ENCODE assay signal across 8 mouse cellular contexts in the genomic region with DNA sequence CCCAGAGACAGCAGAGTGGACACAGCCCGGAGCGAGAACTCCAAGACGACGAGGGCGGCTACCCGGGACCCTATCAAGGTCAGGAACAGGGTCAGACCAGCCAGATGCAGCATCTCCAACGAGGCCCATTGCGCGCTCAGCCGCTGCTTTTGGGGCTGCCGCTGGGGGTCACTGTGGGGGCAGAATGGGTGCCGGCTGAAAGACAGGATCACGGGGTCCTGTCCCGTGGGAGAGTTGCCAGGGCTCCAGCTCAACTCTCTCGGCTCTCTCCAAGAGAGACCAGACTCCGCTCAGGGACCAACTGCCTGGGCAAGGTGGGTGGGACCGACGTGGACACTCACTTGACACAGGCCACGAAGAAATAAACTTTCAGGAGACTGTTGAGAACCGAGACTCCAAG. TPM values are rescaled to one million over a fixed set of nuclear protein-coding genes. Genes with fewer than 3 reads are reported as not detected.
A peak's percentile ranks its signal among the peaks of the same experiment; 100 is the strongest.
DNase-seq lines count a peak whose midpoint lies in the region; ATAC-seq and TF ChIP-seq lines count a peak whose summit lies in the region.

No protein-coding gene starts in this region.

- H3K79me2 ChIP-seq in MEL (ENCODE audit: control insufficient read depth, insufficient read depth, low read length, poor library complexity), result no peaks in the 10 kb centered on the region

- TF ChIP-seq POLR2A in MEL (IDR thresholded peaks at IDR 0.05; ENCODE audit: control insufficient read depth in 1 of 2, insufficient read depth in 1 of 2, low read depth in 1 of 2, low read length in 2 of 2, poor library complexity in 1 of 2), result no peak

- peak overlapping the region; percentile 37 to 51; a peak in 3 of 4 replicates for H3K4me3 ChIP-seq in MEL (ENCODE audit: control insufficient read depth in 1 of 2, insufficient read depth in 1 of 2, low read depth in 2 of 2, low read length in 2 of 2)
- peak overlapping the region; percentile 13 for H3K4me3 ChIP-seq in hindbrain, embryonic 11.5 days (ENCODE audit: low read depth, low read length)

- 4% methylated on average over 20 of the region's 20 CpGs for WGBS in hindbrain, embryonic 11.5 days

- peak; percentile 59 for DNase-seq in MEL (ENCODE audit: low read depth, low spot score)
- DNase-seq in brain, adult 2 months (ENCODE audit: low read depth, low spot score), result peak; percentile 31
- DNase-seq in hindbrain, embryonic 11.5 days (ENCODE audit: low spot score), result peak; percentile 73
- peak; percentile 43 to 48 for DNase-seq in layer of hippocampus, postnatal 14 days (ENCODE audit: low spot score in 2 of 2)
- DNase-seq in lung, postnatal 14 days, result peak; percentile 86
- DNase-seq in right cerebral cortex, adult 18-20 months, result peak; percentile 50

- H3K36me3 ChIP-seq in MEL (ENCODE audit: control insufficient read depth in 1 of 2, insufficient read depth in 2 of 2, low read length in 2 of 2), result 0 out of 4 replicates have a peak, but pooled peaks cover 0 to 2% of the 10 kb centered on the region in 2 experiments
- no peaks in the 10 kb centered on the region for H3K36me3 ChIP-seq in hindbrain, embryonic 11.5 days (ENCODE audit: control insufficient read depth, insufficient read depth, low read length)

- TF ChIP-seq RAD21 in MEL (IDR thresholded peaks at IDR 0.05; ENCODE audit: low read depth, low read length), result peak; percentile 43

- H3K27ac ChIP-seq in MEL (ENCODE audit: control insufficient read depth, low read depth, low read length), result no peak overlapping the region
- no peak overlapping the region for H3K27ac ChIP-seq in hindbrain, embryonic 11.5 days (ENCODE audit: low read depth, low read length)

- TF ChIP-seq CTCF in MEL (IDR thresholded peaks at IDR 0.05 in 2 of 3, conservative IDR thresholded peaks at IDR 0.05 in 1 of 3; ENCODE audit: control insufficient read depth in 1 of 3, insufficient read depth in 1 of 3, low read depth in 2 of 3, low read length in 3 of 3, poor library complexity in 1 of 3, severe bottlenecking in 1 of 3), result peak in 2 of 3 experiments; percentile 68 to 81; a peak in 5 of 6 replicates

- H3K4me1 ChIP-seq in MEL (ENCODE audit: control insufficient read depth in 1 of 2, insufficient read depth in 2 of 2, low read length in 2 of 2), result peaks cover 0 to 9% of the 10 kb centered on the region in 2 experiments; a peak in 2 of 4 replicates
- H3K4me1 ChIP-seq in hindbrain, embryonic 11.5 days (replicated peaks; ENCODE audit: control insufficient read depth, insufficient read depth, low read length), result no peaks in the 10 kb centered on the region

- peak overlapping the region; percentile 42 for H3K4me2 ChIP-seq in hindbrain, embryonic 11.5 days (replicated peaks; ENCODE audit: low read depth, low read length)

- no peaks in the 10 kb centered on the region for H3K9me3 ChIP-seq in MEL (replicated peaks; ENCODE audit: insufficient read depth, low read length)
- no peaks in the 10 kb centered on the region for H3K9me3 ChIP-seq in hindbrain, embryonic 11.5 days (ENCODE audit: control insufficient read depth, low read length)

- H3K27me3 ChIP-seq in MEL (ENCODE audit: control insufficient read depth in 1 of 2, insufficient read depth in 2 of 2, low read length in 2 of 2), result no peaks in the 10 kb centered on the region
- H3K27me3 ChIP-seq in hindbrain, embryonic 11.5 days (ENCODE audit: control insufficient read depth, insufficient read depth, low read length), result no peaks in the 10 kb centered on the region

- ATAC-seq in frontal cortex, adult (ENCODE audit: low TSS enrichment), result 0 out of 2 replicates have a peak, but pooled peaks have one; percentile 20
- ATAC-seq in hindbrain, embryonic 11.5 days (ENCODE audit: low FRiP score), result peak; percentile 44; the same call in 1 of the 2 replicates
- no peak for ATAC-seq in erythroid progenitor cell, adult 5-6 weeks (replicated peaks; ENCODE audit: low FRiP score, poor library complexity, severe bottlenecking)

- peak overlapping the region; percentile 59 for H3K9ac ChIP-seq in MEL (ENCODE audit: control insufficient read depth, low read depth, low read length, poor library complexity, severe bottlenecking)
- no peak overlapping the region for H3K9ac ChIP-seq in hindbrain, embryonic 11.5 days (ENCODE audit: low read depth, low read length)

- no peak for TF ChIP-seq EP300 in MEL (IDR thresholded peaks at IDR 0.05; ENCODE audit: low read depth in 1 of 2, low read length in 2 of 2)

TF ChIP-seq in MEL, 35 proteins besides CTCF, POLR2A, EP300 and RAD21:
- TF ChIP-seq USF1 (IDR thresholded peaks at IDR 0.05; ENCODE audit: low read depth, low read length) (peak; percentile 46; the same call in 1 of the 2 replicates), JUND (IDR thresholded peaks at IDR 0.05; ENCODE audit: low read depth, low read length) (no peak), BHLHE40 (IDR thresholded peaks at IDR 0.05; ENCODE audit: borderline replicate concordance, low read depth, low read length) (no peak), SMC3 (IDR thresholded peaks at IDR 0.05; ENCODE audit: low read depth, low read length) (peak; percentile 44), NRF1 (IDR thresholded peaks at IDR 0.05; ENCODE audit: insufficient read depth, low read depth, low read length, poor library complexity, severe bottlenecking) (no peak), TCF12 (IDR thresholded peaks at IDR 0.05; ENCODE audit: low read depth, low read length) (no peak), ELF1 (IDR thresholded peaks at IDR 0.05; ENCODE audit: low read depth, low read length) (no peak), MEF2A (IDR thresholded peaks at IDR 0.05; ENCODE audit: extremely low read depth, insufficient replicate concordance, low read depth, low read length, poor library complexity, severe bottlenecking) (no peak), POLR2AphosphoS5 (IDR thresholded peaks at IDR 0.05; ENCODE audit: borderline replicate concordance, low read depth, low read length) (no peak), GATA1 (IDR thresholded peaks at IDR 0.05; ENCODE audit: low read depth, low read length) (no peak), NELFE (IDR thresholded peaks at IDR 0.05; ENCODE audit: low read depth, low read length) (no peak), ZNF384 (IDR thresholded peaks at IDR 0.05; ENCODE audit: low read depth, low read length) (0 out of 2 replicates have a peak, but pooled peaks have one; percentile 15), UBTF (IDR thresholded peaks at IDR 0.05; ENCODE audit: borderline replicate concordance, insufficient read depth, low read depth, low read length) (no peak), ZC3H11A (IDR thresholded peaks at IDR 0.05; ENCODE audit: low read depth, low read length) (peak; percentile 9; the same call in 1 of the 2 replicates)

RNA-seq across cellular contexts. Expression of a gene that starts 1.1 kb away (rescaled TPM):
- not detected in 2 replicates for total RNA-seq in MEL (2012; rRNA removed)
- polyA plus RNA-seq in MEL (2012; ENCODE audit: insufficient read depth in 1 of 2, insufficient read length in 2 of 2, low read depth in 1 of 2, low replicate concordance in 2 of 2, missing spikeins in 1 of 2), result under 1 TPM in 1 of 2 experiments, not detected in 1; 0.21 TPM
- polyA plus RNA-seq in hindbrain, embryonic 11.5 days (2014; fragmentation: Nextera tagmentation; extraction: Ambion mirVana), result 0.33 and 0.52 TPM in 2 replicates
- 1 to 10 TPM in 1 of 2 experiments, under 1 TPM in 1; 0.35 to 1.6 TPM for total RNA-seq in layer of hippocampus, postnatal 14 days (2021)
- not detected in 2 replicates for total RNA-seq in erythroid progenitor cell, adult 5-6 weeks (2015; ENCODE audit: low replicate concordance)
- total RNA-seq in erythroid progenitor cell, adult 5-6 weeks (2017; ENCODE audit: low replicate concordance), result not detected in 2 replicates

RNA-seq across cellular contexts. Expression of a gene that starts 6.3 kb away (rescaled TPM):
- total RNA-seq in MEL (2012; rRNA removed), result not detected in 2 replicates
- polyA plus RNA-seq in MEL (2012; ENCODE audit: insufficient read depth in 1 of 2, insufficient read length in 2 of 2, low read depth in 1 of 2, low replicate concordance in 2 of 2, missing spikeins in 1 of 2), result under 1 TPM in 1 of 2 experiments, not detected in 1; 0.10 TPM
- not detected in 2 replicates for polyA plus RNA-seq in hindbrain, embryonic 11.5 days (2014; fragmentation: Nextera tagmentation; extraction: Ambion mirVana)
- total RNA-seq in layer of hippocampus, postnatal 14 days (2021), result 1 to 10 TPM; 2.2 to 3.6 TPM
- not detected in 2 replicates for total RNA-seq in erythroid progenitor cell, adult 5-6 weeks (2015; ENCODE audit: low replicate concordance)
- not detected in 2 replicates for total RNA-seq in erythroid progenitor cell, adult 5-6 weeks (2017; ENCODE audit: low replicate concordance)

RNA-seq across cellular contexts. Expression of a gene that starts 11.4 kb away (rescaled TPM):
- total RNA-seq in MEL (2012; rRNA removed), result not detected in 2 replicates
- polyA plus RNA-seq in MEL (2012; ENCODE audit: insufficient read depth in 1 of 2, insufficient read length in 2 of 2, low read depth in 1 of 2, low replicate concordance in 2 of 2, missing spikeins in 1 of 2), result not detected
- 29.1 and 31.1 TPM in 2 replicates for polyA plus RNA-seq in hindbrain, embryonic 11.5 days (2014; fragmentation: Nextera tagmentation; extraction: Ambion mirVana)
- total RNA-seq in layer of hippocampus, postnatal 14 days (2021), result 1 to 10 TPM; 2.4 TPM
- 0.72 and 2.9 TPM in 2 replicates for total RNA-seq in erythroid progenitor cell, adult 5-6 weeks (2015; ENCODE audit: low replicate concordance)
- 0.77 TPM in 1 of 2 replicates, not detected in the other for total RNA-seq in erythroid progenitor cell, adult 5-6 weeks (2017; ENCODE audit: low replicate concordance)

RNA-seq across cellular contexts. Expression of a gene that starts 47.4 kb away (rescaled TPM):
- total RNA-seq in MEL (2012; rRNA removed), result 4.8 and 6.5 TPM in 2 replicates
- polyA plus RNA-seq in MEL (2012; ENCODE audit: insufficient read depth in 1 of 2, insufficient read length in 2 of 2, low read depth in 1 of 2, low replicate concordance in 2 of 2, missing spikeins in 1 of 2), result 10 to 100 TPM in 1 of 2 experiments, not detected in 1; 15.4 TPM
- polyA plus RNA-seq in hindbrain, embryonic 11.5 days (2014; fragmentation: Nextera tagmentation; extraction: Ambion mirVana), result 2.5 and 3.0 TPM in 2 replicates
- total RNA-seq in layer of hippocampus, postnatal 14 days (2021), result 10 to 100 TPM; 47.8 to 55.4 TPM
- total RNA-seq in erythroid progenitor cell, adult 5-6 weeks (2015; ENCODE audit: low replicate concordance), result 10.1 and 17.3 TPM in 2 replicates
- total RNA-seq in erythroid progenitor cell, adult 5-6 weeks (2017; ENCODE audit: low replicate concordance), result 2.3 and 4.9 TPM in 2 replicates

Comparison
In these comparisons a context has a peak if more than half of its experiments do, and no peak if none do; other contexts are left out.
1. DNase-seq: peak in every context shown above with its lines; median percentile 86 in lung, postnatal 14 days; 73 in hindbrain, embryonic 11.5 days; 59 in MEL; 50 in right cerebral cortex, adult 18-20 months; 46 in layer of hippocampus, postnatal 14 days; 31 in brain, adult 2 months.